Mouse (Mus musculus) neutrophil, adult 59 days (primary cell): ENCODE data around the gene Rhox12. TPM values are rescaled to one million over a fixed set of nuclear protein-coding genes. Genes with fewer than 3 reads are reported as not detected.

Experiments
- total RNA-seq, 2 experiments: library from RNA; stranded (reverse); gene quantifications; 1 replicate in 1 of 2; 2 replicates in 1 of 2; pipeline ENCODE4 v1.2.4; 2023

Rhox12 gene
- total RNA-seq: not detected

DNA sequence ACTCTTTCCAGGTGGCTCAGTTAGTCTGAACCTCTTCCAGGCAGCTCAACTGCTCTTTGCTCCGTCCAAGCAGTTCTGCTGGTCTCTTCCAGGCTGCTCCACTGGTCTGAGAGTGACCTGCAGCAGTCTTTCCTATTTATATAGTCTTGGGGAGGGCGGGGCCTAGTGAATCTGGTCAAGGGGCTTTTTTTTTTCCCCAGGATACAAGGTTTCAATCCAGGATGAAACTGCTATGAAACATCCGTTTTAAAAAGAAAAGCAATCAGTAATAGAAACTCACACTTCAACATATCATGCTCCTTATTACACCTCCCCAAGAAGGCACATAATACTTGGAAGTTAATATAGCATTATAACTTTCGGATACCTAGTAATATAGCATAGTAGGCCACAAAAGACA lies at the start of gene Rhox12:
Gene Rhox12 (minus strand): TSS at position 101 of the 400 bp plus-strand sequence.

DNA sequence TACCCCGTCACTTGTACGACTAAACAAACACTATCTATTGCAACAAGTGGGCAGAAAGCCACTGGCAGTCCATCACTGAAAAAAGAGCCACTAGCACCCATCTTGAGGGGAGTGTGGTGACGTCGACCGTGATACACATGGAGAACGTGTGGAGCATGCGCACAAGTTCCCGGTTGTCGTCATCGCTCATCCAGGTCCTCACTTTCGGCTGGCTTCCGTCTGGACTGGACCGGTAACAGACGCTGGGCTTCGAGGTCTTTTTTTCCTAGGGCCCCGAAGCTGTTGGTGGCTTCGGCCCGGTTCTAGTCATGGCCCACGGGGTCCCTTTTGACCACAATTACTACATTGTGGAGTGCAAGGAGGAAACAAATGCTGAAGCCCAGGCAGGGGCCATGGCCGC lies 10.3 kb upstream of the Rhox12 start, which contains the start of gene Rhox13:
Gene Rhox13 (plus strand): TSS at position 238 of the 400 bp plus-strand sequence.

DNA sequence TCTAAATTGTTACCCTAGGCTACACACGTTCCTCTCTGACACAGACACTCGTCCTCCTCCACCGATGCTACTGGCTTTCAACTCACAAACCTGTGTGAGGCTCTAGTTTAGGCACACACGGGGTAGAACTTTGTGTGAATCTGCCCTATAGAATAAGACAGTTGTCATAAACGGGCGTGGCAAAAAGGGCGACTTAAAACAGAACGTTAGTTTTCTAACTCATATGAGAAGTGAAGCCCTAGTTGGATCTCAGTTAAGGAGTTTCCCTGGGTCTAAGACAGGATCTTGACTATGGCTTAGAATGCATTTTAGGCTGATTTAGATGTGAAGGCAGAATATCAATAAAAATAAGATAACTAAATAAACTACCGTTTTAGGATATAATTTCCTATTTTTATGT lies 25.7 kb downstream of the Rhox12 start, which contains the start of gene Rhox11:
Gene Rhox11 (minus strand): TSS at position 101 of the 400 bp plus-strand sequence.

DNA sequence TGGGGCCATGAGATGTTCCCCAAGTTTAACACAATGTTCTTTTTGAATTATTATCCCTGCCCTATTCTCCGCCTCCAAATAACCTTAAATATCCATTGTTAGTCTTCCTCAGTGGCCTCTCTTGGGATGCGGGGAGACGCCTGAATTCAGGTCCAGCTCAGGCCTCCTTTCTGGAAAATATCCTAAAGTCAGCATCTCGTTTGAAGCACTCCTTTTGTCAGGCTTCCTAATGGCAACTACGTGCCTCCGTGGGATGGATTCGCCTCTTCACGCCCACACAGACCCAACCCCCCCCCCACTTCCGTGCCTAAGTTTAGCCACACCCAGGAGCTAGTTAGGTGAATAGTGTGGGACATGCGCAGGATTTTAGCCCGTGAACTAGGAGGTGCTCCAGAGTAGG lies 44.5 kb downstream of the Rhox12 start, which contains the start of gene Rhox10:
Gene Rhox10 (plus strand): TSS at position 301 of the 400 bp plus-strand sequence.

Other genes starting within 250 kb of the Rhox12 start
- gene Rhox8, start 232.0 kb downstream of the Rhox12 start, total RNA-seq: not detected
- gene Rhox7b, start 213.7 kb downstream of the Rhox12 start, total RNA-seq: not detected
- gene Rhox9, start 209.1 kb downstream of the Rhox12 start, total RNA-seq: not detected
- not detected for gene Btg1-ps1, start 92.1 kb downstream of the Rhox12 start, total RNA-seq
- not detected for gene Btg1-ps2, start 67.8 kb downstream of the Rhox12 start, total RNA-seq
- gene Rhox10, start 44.4 kb downstream of the Rhox12 start, total RNA-seq: not detected
- not detected for gene Rhox11, start 25.8 kb downstream of the Rhox12 start, total RNA-seq
- gene Rhox13, start 10.3 kb upstream of the Rhox12 start, total RNA-seq: not detected
- gene Zbtb33, start 78.9 kb upstream of the Rhox12 start, total RNA-seq: 10 to 100 TPM; 20.5 to 21.0 TPM
- not detected for gene Tmem255a, start 141.5 kb upstream of the Rhox12 start, total RNA-seq
- not detected for gene Atp1b4, start 205.3 kb upstream of the Rhox12 start, total RNA-seq